Mouse (Mus musculus): ENCODE data around the gene Plac1. TPM values are rescaled to one million over a fixed set of nuclear protein-coding genes. Genes with fewer than 3 reads are reported as not detected.
A peak's percentile ranks its signal among the peaks of the same experiment; 100 is the strongest.
"Not testable (repeated sequence)": the region's sequence is repeated elsewhere in the genome, so short reads cannot be mapped to it uniquely, and the experiment has no call there.

Gene Plac1
- total and polyA plus RNA-seq, 2 experiments from 2014 or later, result 1.9 TPM; not detected in 1

DNA sequence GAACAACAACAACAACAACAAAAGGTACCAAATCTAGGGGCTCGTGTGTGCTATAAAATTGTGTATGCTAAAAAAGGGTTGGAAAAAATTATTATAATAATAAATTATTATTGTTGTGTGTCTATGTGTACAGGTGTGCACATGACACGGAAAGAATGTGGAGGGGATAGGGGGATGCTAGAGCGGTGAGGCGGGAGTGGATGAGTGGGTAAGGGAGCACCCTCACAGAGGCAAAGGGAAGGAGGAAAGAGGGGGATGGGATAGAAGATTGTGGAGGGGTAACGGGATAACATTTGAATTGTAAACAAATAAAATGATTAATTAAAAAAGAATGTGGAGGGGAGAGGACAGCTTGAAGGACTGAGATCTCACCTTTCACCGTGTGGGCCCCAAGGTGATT is 199.8 kb downstream of the Plac1 start:
- Histone ChIP-seq H3K27ac (ENCODE audit: low read depth) (no peak overlapping the region), H3K9ac (replicated peaks; ENCODE audit: low read depth, low read length) (no peak overlapping the region), H3K27me3 (ENCODE audit: control insufficient read depth, insufficient read depth, low read length) (no peaks in the 10 kb centered on the region), H3K9me3 (replicated peaks; ENCODE audit: control insufficient read depth, low read length) (no peaks in the 10 kb centered on the region), H3K4me3 (ENCODE audit: low read depth, low read length) (no peak overlapping the region), H3K4me2 (ENCODE audit: low read depth, low read length) (no peak overlapping the region), H3K36me3 (replicated peaks; ENCODE audit: control insufficient read depth, insufficient read depth, low read length) (no peaks in the 10 kb centered on the region), H3K4me1 (ENCODE audit: control insufficient read depth, insufficient read depth) (peaks cover 4% of the 10 kb centered on the region; the same call in 1 of the 2 replicates)
- TF ChIP-seq EP300 (IDR thresholded peaks at IDR 0.05; ENCODE audit: low read depth) (no peak), CTCF (IDR thresholded peaks at IDR 0.05; ENCODE audit: low read depth) (no peak)
- no peak for DNase-seq (ENCODE audit: low spot score)
- no peak for ATAC-seq (ENCODE audit: insufficient read depth, low read depth)
- WGBS, result 89% methylated on average over 6 of the region's 6 CpGs

DNA sequence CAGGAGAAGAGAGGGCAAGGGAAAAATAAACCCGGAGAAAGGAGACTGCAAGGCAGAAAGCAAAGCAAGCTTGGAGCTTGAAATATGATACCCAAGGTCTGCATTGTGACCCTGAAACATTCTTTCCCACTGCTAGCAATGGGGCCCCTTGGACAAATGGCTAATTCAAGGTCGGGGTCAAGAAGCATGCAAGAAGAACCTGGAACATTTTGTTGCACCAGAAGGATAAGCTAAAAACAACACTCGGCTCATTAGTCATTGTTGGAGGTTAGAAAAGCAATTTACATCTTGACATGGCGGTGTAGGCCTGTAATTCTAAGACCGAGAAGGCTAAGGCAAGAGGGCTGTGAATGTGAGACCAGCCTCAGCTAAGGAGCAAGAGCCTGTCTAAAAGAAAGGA is 200.3 kb downstream of the Plac1 start:
- no peak overlapping the region for H3K27ac ChIP-seq (ENCODE audit: low read depth)
- no peaks in the 10 kb centered on the region for H3K36me3 ChIP-seq (replicated peaks; ENCODE audit: control insufficient read depth, insufficient read depth, low read length)
- no peak overlapping the region for H3K9ac ChIP-seq (replicated peaks; ENCODE audit: low read depth, low read length)
- DNase-seq (ENCODE audit: low spot score) (no peak), ATAC-seq (ENCODE audit: insufficient read depth, low read depth) (no peak)
- no peaks in the 10 kb centered on the region for H3K9me3 ChIP-seq (replicated peaks; ENCODE audit: control insufficient read depth, low read length)
- H3K4me2 ChIP-seq (ENCODE audit: low read depth, low read length), result no peak overlapping the region
- H3K4me3 ChIP-seq (ENCODE audit: low read depth, low read length), result no peak overlapping the region
- TF ChIP-seq CTCF (IDR thresholded peaks at IDR 0.05; ENCODE audit: low read depth), result no peak
- TF ChIP-seq EP300 (IDR thresholded peaks at IDR 0.05; ENCODE audit: low read depth), result no peak
- peaks cover under 1% of the 10 kb centered on the region; the same call in 1 of the 2 replicates for H3K4me1 ChIP-seq (ENCODE audit: control insufficient read depth, insufficient read depth)
- 54% methylated on average over 5 of the region's 5 CpGs for WGBS
- no peaks in the 10 kb centered on the region for H3K27me3 ChIP-seq (ENCODE audit: control insufficient read depth, insufficient read depth, low read length)

DNA sequence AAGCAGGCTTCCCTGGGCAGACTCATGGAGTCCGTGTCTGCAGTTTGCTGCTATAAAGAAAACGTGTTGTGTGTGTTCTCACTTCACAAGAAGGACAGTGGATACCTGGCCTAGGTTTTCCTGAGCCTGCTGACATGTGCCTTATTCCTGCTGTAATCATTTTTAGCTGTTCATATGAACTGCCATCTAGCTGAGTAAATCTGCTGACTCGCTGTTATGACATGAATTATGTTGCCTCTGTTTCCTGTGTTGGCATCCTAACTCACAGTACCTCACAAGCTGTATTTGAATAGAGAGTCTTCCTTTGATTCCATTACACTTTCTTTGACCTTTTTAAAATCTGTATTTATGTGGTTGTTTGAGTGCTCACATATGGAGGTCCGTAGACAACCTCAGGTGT is 201.7 kb downstream of the Plac1 start:
- TF ChIP-seq CTCF (IDR thresholded peaks at IDR 0.05; ENCODE audit: low read depth), result no peak
- TF ChIP-seq EP300 (IDR thresholded peaks at IDR 0.05; ENCODE audit: low read depth), result no peak
- Histone ChIP-seq H3K27me3 (ENCODE audit: control insufficient read depth, insufficient read depth, low read length) (no peaks in the 10 kb centered on the region), H3K4me1 (ENCODE audit: control insufficient read depth, insufficient read depth) (no peaks in the 10 kb centered on the region), H3K36me3 (replicated peaks; ENCODE audit: control insufficient read depth, insufficient read depth, low read length) (no peaks in the 10 kb centered on the region), H3K9me3 (replicated peaks; ENCODE audit: control insufficient read depth, low read length) (no peaks in the 10 kb centered on the region), H3K4me3 (ENCODE audit: low read depth, low read length) (no peak overlapping the region), H3K27ac (ENCODE audit: low read depth) (no peak overlapping the region), H3K4me2 (ENCODE audit: low read depth, low read length) (no peak overlapping the region), H3K9ac (replicated peaks; ENCODE audit: low read depth, low read length) (no peak overlapping the region)
- DNase-seq (ENCODE audit: low spot score) (no peak), ATAC-seq (ENCODE audit: insufficient read depth, low read depth) (no peak)
- 75% methylated on average over 4 of the region's 4 CpGs for WGBS

DNA sequence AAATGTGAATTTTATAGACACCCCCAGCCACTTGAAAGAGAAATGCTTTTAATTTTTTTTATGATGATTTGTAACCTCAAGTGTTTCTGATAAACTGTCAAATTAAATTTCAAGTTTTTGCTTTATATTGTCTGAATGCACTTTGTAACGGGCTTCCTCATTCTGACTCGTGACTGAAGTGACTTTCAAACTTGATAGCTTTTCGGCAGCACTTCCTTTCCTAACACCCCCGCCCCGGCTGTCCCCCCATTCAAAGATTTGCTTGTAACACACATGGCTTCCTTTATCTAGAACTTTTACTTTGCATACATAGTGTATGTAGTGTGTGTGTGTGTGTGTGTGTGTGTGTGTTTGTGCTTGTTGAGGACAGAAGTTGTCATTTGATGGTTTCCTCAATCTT is 210.4 kb downstream of the Plac1 start:
- Histone ChIP-seq H3K9ac (replicated peaks; ENCODE audit: low read depth, low read length) (no peak overlapping the region), H3K9me3 (replicated peaks; ENCODE audit: control insufficient read depth, low read length) (no peaks in the 10 kb centered on the region), H3K4me2 (ENCODE audit: low read depth, low read length) (no peak overlapping the region), H3K27ac (ENCODE audit: low read depth) (no peak overlapping the region), H3K4me1 (ENCODE audit: control insufficient read depth, insufficient read depth) (no peaks in the 10 kb centered on the region), H3K27me3 (ENCODE audit: control insufficient read depth, insufficient read depth, low read length) (no peaks in the 10 kb centered on the region), H3K36me3 (replicated peaks; ENCODE audit: control insufficient read depth, insufficient read depth, low read length) (no peaks in the 10 kb centered on the region), H3K4me3 (ENCODE audit: low read depth, low read length) (no peak overlapping the region)
- WGBS, result 51% methylated on average over 5 of the region's 5 CpGs
- no peak for DNase-seq (ENCODE audit: low spot score)
- ATAC-seq (ENCODE audit: insufficient read depth, low read depth), result no peak
- TF ChIP-seq CTCF (IDR thresholded peaks at IDR 0.05; ENCODE audit: low read depth), result no peak
- TF ChIP-seq EP300 (IDR thresholded peaks at IDR 0.05; ENCODE audit: low read depth), result no peak

DNA sequence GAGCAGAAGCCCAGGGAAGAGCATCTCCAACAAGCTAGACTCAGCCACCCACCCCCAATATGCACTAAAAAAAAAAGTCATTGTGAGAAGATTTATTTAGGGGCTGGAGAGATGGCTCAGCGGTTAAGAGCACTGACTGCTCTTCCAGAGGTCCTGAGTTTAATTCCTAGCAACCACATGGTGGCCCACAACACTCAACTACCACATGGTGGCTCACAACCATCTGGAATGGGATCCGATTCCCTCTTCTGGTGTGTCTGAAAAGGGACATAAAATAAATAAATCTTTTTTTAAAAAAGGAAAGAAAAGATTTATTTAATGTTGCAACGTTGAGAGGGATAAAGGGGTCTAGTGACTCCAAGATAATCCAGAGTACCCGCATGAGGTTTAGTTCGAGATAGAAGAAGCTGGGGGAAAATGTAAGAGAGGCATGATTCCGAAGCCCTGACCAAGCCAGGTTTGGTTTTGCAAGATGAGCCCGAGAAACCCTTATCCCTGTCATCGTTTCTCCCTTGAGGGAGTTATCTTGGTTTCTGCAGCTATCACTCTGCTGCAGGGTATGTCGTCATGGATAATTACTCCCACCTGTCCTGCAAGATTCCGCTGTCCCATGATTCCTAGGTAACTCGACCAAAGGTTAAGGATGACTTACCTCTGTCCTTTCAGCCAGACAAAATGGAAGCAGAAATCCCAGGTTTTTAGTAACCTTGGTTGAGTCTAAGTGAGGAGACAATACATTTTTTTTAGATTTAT is 214.3 kb downstream of the Plac1 start:
- no peak for DNase-seq (ENCODE audit: low spot score)
- Histone ChIP-seq H3K4me1 (ENCODE audit: control insufficient read depth, insufficient read depth) (no peaks in the 10 kb centered on the region), H3K9ac (replicated peaks; ENCODE audit: low read depth, low read length) (no peak overlapping the region), H3K36me3 (replicated peaks; ENCODE audit: control insufficient read depth, insufficient read depth, low read length) (no peaks in the 10 kb centered on the region), H3K4me3 (ENCODE audit: low read depth, low read length) (no peak overlapping the region), H3K9me3 (replicated peaks; ENCODE audit: control insufficient read depth, low read length) (no peaks in the 10 kb centered on the region), H3K27ac (ENCODE audit: low read depth) (no peak overlapping the region), H3K27me3 (ENCODE audit: control insufficient read depth, insufficient read depth, low read length) (no peaks in the 10 kb centered on the region), H3K4me2 (ENCODE audit: low read depth, low read length) (no peak overlapping the region)
- no peak for ATAC-seq (ENCODE audit: insufficient read depth, low read depth)
- 48% methylated on average over 11 of the region's 11 CpGs for WGBS
- peak; percentile 47 for TF ChIP-seq CTCF (IDR thresholded peaks at IDR 0.05; ENCODE audit: low read depth)
- TF ChIP-seq EP300 (IDR thresholded peaks at IDR 0.05; ENCODE audit: low read depth), result no peak

DNA sequence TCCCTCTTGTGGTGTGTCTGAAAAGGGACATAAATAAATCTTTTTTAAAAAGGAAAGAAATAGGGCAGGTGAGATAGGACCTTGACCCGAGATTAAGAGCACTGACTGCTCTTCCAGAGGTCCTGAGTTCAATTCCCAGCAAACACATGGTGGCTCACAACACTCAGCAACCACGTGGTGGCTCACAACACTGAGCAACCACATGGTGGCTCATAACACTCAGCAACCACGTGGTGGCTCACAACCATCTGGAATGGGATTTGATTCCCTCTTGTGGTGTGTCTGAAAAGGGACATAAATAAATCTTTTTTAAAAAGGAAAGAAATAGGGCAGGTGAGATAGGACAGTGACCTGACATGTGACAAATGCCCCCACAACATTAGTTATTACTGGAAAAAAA is 215.6 kb downstream of the Plac1 start:
- TF ChIP-seq CTCF (IDR thresholded peaks at IDR 0.05; ENCODE audit: low read depth), result peak; percentile 34
- ATAC-seq (ENCODE audit: insufficient read depth, low read depth); H3K27ac ChIP-seq (ENCODE audit: low read depth); H3K4me1 ChIP-seq (ENCODE audit: control insufficient read depth, insufficient read depth); H3K9me3 ChIP-seq (replicated peaks; ENCODE audit: control insufficient read depth, low read length); H3K4me3 ChIP-seq (ENCODE audit: low read depth, low read length); H3K4me2 ChIP-seq (ENCODE audit: low read depth, low read length); H3K27me3 ChIP-seq (ENCODE audit: control insufficient read depth, insufficient read depth, low read length); H3K36me3 ChIP-seq (replicated peaks; ENCODE audit: control insufficient read depth, insufficient read depth, low read length); DNase-seq (ENCODE audit: low spot score); H3K9ac ChIP-seq (replicated peaks; ENCODE audit: low read depth, low read length): not testable (repeated sequence)
- WGBS, result 11% methylated on average over 3 of the region's 3 CpGs

Data from heart, postnatal 0 days (tissue).